Mouse (Mus musculus): Measurements from ENCODE around the gene Prkcg.

The Prkcg gene

DNA sequence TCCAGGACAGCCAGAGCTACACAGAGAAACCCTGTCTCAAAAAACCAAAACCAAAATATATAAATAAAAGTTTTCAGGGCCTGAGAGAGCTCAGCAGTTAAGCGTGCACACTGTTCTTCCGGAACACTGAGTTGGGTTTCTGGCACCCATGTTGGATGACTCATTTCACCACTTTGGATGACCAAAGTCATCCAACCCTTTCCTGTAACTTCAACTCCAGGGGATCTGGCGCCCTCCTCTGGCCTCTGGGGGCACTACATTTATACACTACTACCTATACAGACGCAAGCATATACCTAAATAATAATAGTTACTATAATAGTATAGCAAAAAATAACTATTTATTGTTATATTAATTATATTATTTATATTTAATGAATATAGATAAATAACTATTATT is 87.9 kb downstream of the Prkcg start:
- DNase-seq (ENCODE audit: low read depth, low spot score), result peak; percentile 50
- Histone ChIP-seq H3K27me3 (ENCODE audit: control insufficient read depth, insufficient read depth, low read length, poor library complexity, severe bottlenecking) (no peaks in the 10 kb centered on the region), H3K36me3 (ENCODE audit: control insufficient read depth, insufficient read depth, low read length, poor library complexity, severe bottlenecking) (no peaks in the 10 kb centered on the region)
